Mouse (Mus musculus): ENCODE measurements at regions not wholly inside any gene's neighbourhood (a gene's known extent, or its start where the extent isn't known, plus 50 kb on each side); places are given as distances from the start of the nearest gene placed in this dataset.
"Not testable (repeated sequence)": the region's sequence is repeated elsewhere in the genome, so short reads cannot be mapped to it uniquely, and the experiment has no call there.

GRCm38 (mm10) chr3:97509134-97509661 lies 87.4 kb upstream of the Olfr1402 start:
- not testable (repeated sequence) for ATAC-seq (replicated peaks; ENCODE audit: low read depth, poor library complexity, severe bottlenecking)

- ATAC-seq (replicated peaks; ENCODE audit: low read depth, poor library complexity, severe bottlenecking): no peak
Measured at GRCm38 (mm10) chr3:97507209-97507608, 85.4 kb upstream of the Olfr1402 start.

GRCm38 (mm10) chr3:97491904-97492303 lies 70.1 kb upstream of the Olfr1402 start:
- peak; percentile 39; the same call in 1 of the 2 replicates for ATAC-seq (replicated peaks; ENCODE audit: low read depth, poor library complexity, severe bottlenecking)

GRCm38 (mm10) chr3:97491208-97491607 lies 69.4 kb upstream of the Olfr1402 start:
- no peak for ATAC-seq (replicated peaks; ENCODE audit: low read depth, poor library complexity, severe bottlenecking)

- ATAC-seq (replicated peaks; ENCODE audit: low read depth, poor library complexity, severe bottlenecking): no peak
Measured at GRCm38 (mm10) chr3:97489336-97489735, 67.5 kb upstream of the Olfr1402 start.

Measured in common myeloid progenitor, adult 5-6 weeks (primary cell).